Mouse (Mus musculus) hindbrain, embryonic 15.5 days (tissue): ENCODE data around the gene Safb. TPM values are rescaled to one million over a fixed set of nuclear protein-coding genes. Genes with fewer than 3 reads are reported as not detected.
A peak's percentile ranks its signal among the peaks of the same experiment; 100 is the strongest.

Experiments used
- ATAC-seq: fragments of 200-750 bp; cut with Nextera tagmentation; 2 replicates; pipeline ENCODE4 v1.8.0; 2017; ENCODE audit warnings: low read depth, moderate number of reproducible peaks, moderate TSS enrichment; ENCODE audit not compliant: low FRiP score
- H3K27ac ChIP-seq: fragments of 300-500 bp; sonication (generic); replicated peaks from 2 replicates; pipeline ENCODE4 v1.5.1; 2015; ENCODE audit warnings: mild to moderate bottlenecking, inconsistent platforms
- H3K27me3 ChIP-seq: fragments of 300-500 bp; sonication (generic); 2 replicates; pipeline ENCODE4 v1.6.1; 2015; ENCODE audit warnings: control low read depth, inconsistent platforms
- H3K36me3 ChIP-seq: fragments of 300-500 bp; sonication (generic); 2 replicates; pipeline ENCODE4 v1.6.1; 2015; ENCODE audit warnings: control low read depth, inconsistent platforms
- H3K4me1 ChIP-seq: fragments of 300-500 bp; sonication (generic); replicated peaks from 2 replicates; pipeline ENCODE4 v1.6.1; 2015; ENCODE audit warnings: control low read depth, inconsistent platforms
- H3K4me2 ChIP-seq: fragments of 300-500 bp; sonication (generic); 2 replicates; pipeline ENCODE4 v1.6.1; 2015; ENCODE audit warnings: moderate library complexity, mild to moderate bottlenecking, inconsistent platforms
- H3K4me3 ChIP-seq: fragments of 300-500 bp; sonication (generic); 2 replicates; pipeline ENCODE4 v1.5.1; 2015; ENCODE audit warnings: mild to moderate bottlenecking, inconsistent platforms
- H3K9ac ChIP-seq: fragments of 300-500 bp; sonication (generic); 2 replicates; pipeline ENCODE4 v1.6.1; 2015; ENCODE audit warnings: inconsistent platforms
- H3K9me3 ChIP-seq: fragments of 300-500 bp; sonication (generic); 2 replicates; pipeline ENCODE4 v1.6.1; 2016; ENCODE audit warnings: control low read depth, inconsistent platforms
- WGBS: fragments of 180-500 bp; shearing (Covaris S2); methylation state at CpG from one replicate; pipeline ENCODE4 v1.1.7; 2015; 5-methylcytosine and 5-hydroxymethylcytosine counted together
- polyA plus RNA-seq: library from polyadenylated mRNA; unstranded; fragments of >200 nt; fragmentation: Nextera tagmentation; extraction: Ambion mirVana; gene quantifications from 2 replicates; pipeline ENCODE4 v1.2.1, GENCODE M21; 2015

Safb gene
- polyA plus RNA-seq, 1 experiment from 2014 or later = 116 TPM

- Histone ChIP-seq H3K9ac (no peak overlapping the region), H3K27me3 (no peaks in the 10 kb centered on the region), H3K9me3 (no peaks in the 10 kb centered on the region), H3K4me2 (no peak overlapping the region), H3K27ac (no peak overlapping the region), H3K4me3 (no peak overlapping the region), H3K36me3 (no peaks in the 10 kb centered on the region), H3K4me1 (peaks cover 42% of the 10 kb centered on the region)
- WGBS = 59% methylated on average over 9 of the region's 9 CpGs
- ATAC-seq = no peak
These were observed 36.6 kb upstream of the Safb start for GRCm38 (mm10) chr17:56547846-56548604.

DNA sequence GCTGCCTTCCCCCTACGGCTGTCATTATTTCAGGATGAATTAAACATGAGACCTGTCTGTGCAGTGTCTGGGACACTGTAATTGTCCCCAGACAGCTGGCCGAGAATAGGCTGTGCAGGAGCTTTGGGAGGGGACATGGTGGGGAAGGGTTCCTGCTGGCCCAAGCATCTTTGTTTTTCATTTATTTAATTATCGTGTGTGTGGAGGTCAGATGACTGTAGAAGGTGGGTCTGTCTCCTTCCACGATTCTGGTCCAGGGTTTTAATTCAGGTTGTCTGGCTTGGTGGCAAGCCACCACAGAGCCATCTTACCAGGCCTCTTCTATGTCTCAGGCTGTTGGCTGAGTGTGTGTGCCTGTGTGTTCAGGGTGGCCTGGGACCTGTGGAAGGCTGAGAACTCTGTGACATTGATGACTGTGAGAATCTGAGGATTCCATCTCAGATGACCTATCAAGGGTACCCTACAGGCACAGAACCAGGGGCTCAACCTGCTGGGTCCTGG is 36.0 kb upstream of the Safb start:
- Histone ChIP-seq H3K9me3 (no peaks in the 10 kb centered on the region), H3K27me3 (no peaks in the 10 kb centered on the region), H3K36me3 (no peaks in the 10 kb centered on the region), H3K4me1 (peaks cover 40% of the 10 kb centered on the region), H3K9ac (no peak overlapping the region), H3K4me3 (no peak overlapping the region), H3K4me2 (no peak overlapping the region), H3K27ac (no peak overlapping the region)
- WGBS = 19% methylated on average over 4 of the region's 4 CpGs
- ATAC-seq = no peak

DNA sequence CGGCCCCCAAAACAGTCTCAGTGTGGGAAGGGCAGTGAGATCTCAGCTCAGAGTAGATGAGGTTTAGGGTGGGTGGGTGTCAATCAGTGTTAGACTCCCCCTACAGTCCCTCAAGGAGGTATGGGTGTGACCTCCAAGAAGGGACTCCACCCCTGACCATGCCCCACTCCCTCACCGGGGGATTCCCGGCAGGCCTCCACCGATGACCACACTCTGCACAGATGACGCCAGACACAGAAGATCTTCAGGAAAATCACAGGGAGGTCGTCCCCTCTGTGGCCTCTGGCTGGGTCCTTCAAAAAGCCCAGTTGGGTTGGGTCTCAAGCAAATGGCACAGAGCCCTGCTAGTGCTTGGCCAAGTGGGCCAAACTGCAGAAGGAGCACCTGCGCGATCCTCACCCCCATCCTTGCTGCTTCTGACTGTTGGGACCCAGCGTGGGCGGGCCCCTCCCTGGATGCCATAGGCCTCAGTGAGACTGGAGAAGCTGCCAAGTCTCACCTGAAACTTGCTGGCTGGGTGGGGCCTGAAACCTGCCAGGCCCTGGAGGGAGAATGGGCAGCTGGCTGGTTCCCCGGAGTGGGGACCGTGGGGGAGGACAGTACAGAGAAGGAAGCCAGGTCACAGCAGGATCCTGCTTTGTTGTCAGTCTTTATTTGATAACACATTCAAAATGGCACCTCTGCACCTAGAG is 33.7 kb upstream of the Safb start:
- Histone ChIP-seq H3K9me3 (no peaks in the 10 kb centered on the region), H3K4me3 (no peak overlapping the region), H3K27ac (peak overlapping the region; percentile 83), H3K4me1 (peaks cover 40% of the 10 kb centered on the region), H3K9ac (no peak overlapping the region), H3K27me3 (no peaks in the 10 kb centered on the region), H3K4me2 (no peak overlapping the region), H3K36me3 (no peaks in the 10 kb centered on the region)
- ATAC-seq = no peak
- 76% methylated on average over 12 of the region's 12 CpGs for WGBS

DNA sequence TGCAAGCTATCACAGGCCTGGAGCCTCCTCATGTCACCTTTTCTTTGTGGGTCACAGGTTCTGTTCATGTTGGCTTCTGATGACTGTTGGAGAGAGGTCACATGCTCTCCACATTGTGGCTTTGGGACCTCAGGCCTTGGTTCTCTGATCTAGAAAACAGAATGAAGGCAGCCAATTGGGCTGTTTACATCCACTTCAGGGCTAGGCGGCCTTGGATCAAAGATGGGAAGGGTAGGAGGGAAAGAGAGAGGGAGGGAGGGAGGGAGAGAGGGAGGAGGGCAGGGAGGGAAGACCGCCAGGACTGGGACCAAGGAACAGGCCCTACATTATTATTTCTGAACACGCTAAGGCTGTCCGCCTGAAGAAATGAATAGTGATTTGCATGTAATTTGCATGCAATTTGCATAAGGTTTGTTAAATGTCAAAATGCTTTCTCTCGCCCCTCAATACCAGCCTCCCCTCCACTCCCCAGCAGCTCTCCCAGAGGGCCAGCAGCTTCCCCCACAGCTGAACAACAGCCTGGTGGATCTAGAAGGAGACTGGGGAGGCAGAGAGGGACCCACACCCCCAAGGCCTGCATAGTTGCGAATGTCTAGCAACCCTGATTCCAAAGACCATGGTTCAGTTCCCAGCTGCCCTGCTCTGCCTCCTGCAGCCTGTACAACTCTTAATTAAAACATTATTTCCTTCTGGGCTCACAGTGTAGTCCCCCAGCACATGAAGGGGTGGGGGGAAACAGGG is 32.6 kb upstream of the Safb start:
- Histone ChIP-seq H3K9me3 (no peaks in the 10 kb centered on the region), H3K4me2 (no peak overlapping the region), H3K36me3 (no peaks in the 10 kb centered on the region), H3K4me3 (no peak overlapping the region), H3K4me1 (peaks cover 32% of the 10 kb centered on the region), H3K9ac (no peak overlapping the region), H3K27ac (peak overlapping the region; percentile 83), H3K27me3 (no peaks in the 10 kb centered on the region)
- peak; percentile 85 for ATAC-seq
- 36% methylated on average over 6 of the region's 6 CpGs for WGBS

GRCm38 (mm10) chr17:56552781-56553363 is 31.8 kb upstream of the Safb start:
- peak overlapping the region; percentile 83 for H3K27ac ChIP-seq
- WGBS = 54% methylated on average over 5 of the region's 5 CpGs
- no peak overlapping the region for H3K9ac ChIP-seq
- no peak for ATAC-seq
- H3K4me3 ChIP-seq = no peak overlapping the region
- no peak overlapping the region for H3K4me2 ChIP-seq
- peaks cover 26% of the 10 kb centered on the region for H3K4me1 ChIP-seq
- no peaks in the 10 kb centered on the region for H3K9me3 ChIP-seq
- no peaks in the 10 kb centered on the region for H3K27me3 ChIP-seq
- no peaks in the 10 kb centered on the region for H3K36me3 ChIP-seq

DNA sequence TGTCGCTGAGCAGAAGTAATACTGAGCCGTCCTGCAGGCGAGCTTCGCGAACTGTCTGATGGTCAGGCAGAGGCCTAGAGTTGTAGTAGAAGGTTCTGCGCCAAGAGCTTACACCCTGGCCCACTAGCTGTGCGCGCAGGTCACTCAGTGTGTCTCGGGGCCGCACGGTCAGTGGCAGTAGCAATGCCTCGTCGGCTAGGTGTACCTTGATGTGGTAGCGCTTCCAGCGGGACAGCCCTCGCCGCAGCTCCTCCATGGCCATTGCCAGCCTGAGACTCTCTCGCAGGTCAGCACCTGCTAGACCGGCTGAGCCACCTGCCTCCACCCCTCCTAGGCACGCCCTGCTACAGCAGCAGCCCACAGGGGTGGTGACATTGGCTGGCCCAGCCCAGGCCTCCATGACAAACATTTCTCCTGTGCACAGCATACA is 30.5 kb upstream of the Safb start, which contains the start of gene Gm20219:
Gene Gm20219, minus strand, starts transcription at position 266 of the 430 bp plus-strand sequence.
- H3K27me3 ChIP-seq = no peaks in the 10 kb centered on the region
- H3K9ac ChIP-seq = no peak within 1 kb of the TSS
- H3K4me2 ChIP-seq = no peak within 1 kb of the TSS
- no peaks in the 10 kb centered on the region for H3K9me3 ChIP-seq
- 85% methylated on average over 20 of the region's 20 CpGs for WGBS
- peaks cover 20% of the 10 kb centered on the region for H3K4me1 ChIP-seq
- H3K27ac ChIP-seq = peak within 1 kb of the TSS; percentile 83; the same call in 1 of the 2 replicates
- H3K4me3 ChIP-seq = no peak within 1 kb of the TSS
- no peak for ATAC-seq
- no peaks in the 10 kb centered on the region for H3K36me3 ChIP-seq

DNA sequence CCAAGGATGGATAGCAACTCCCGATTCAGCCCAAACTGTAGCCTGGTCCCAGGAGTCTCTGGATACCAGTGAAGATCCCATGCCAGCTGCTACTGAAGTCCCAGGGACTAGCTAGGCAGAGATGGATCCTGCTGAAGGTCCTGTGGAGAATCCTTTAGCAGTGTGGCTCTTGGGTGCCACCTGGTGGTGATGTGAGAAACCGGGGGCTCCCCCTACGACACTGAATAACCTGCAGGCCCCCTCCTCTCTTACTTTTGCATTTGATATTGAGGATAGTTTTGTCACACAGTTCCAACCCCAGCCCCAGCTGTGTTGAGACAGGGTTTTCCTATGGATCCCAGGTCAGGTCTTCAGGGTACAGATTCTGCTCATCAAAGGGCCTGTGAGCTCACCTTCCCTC is 26.2 kb upstream of the Safb start:
- peaks cover 21% of the 10 kb centered on the region for H3K36me3 ChIP-seq
- H3K4me2 ChIP-seq = no peak overlapping the region
- 10% methylated on average over 3 of the region's 3 CpGs for WGBS
- H3K27ac ChIP-seq = no peak overlapping the region
- H3K9me3 ChIP-seq = no peaks in the 10 kb centered on the region
- no peaks in the 10 kb centered on the region for H3K27me3 ChIP-seq
- ATAC-seq = peak; percentile 62
- no peak overlapping the region for H3K9ac ChIP-seq
- H3K4me3 ChIP-seq = no peak overlapping the region
- H3K4me1 ChIP-seq = no peaks in the 10 kb centered on the region

GRCm38 (mm10) chr17:56559386-56559785 is 25.2 kb upstream of the Safb start:
- Histone ChIP-seq H3K27ac (no peak overlapping the region), H3K9me3 (no peaks in the 10 kb centered on the region), H3K36me3 (peaks cover 30% of the 10 kb centered on the region), H3K4me2 (no peak overlapping the region), H3K27me3 (no peaks in the 10 kb centered on the region), H3K9ac (no peak overlapping the region), H3K4me1 (no peaks in the 10 kb centered on the region), H3K4me3 (no peak overlapping the region)
- ATAC-seq = no peak
- WGBS = 86% methylated on average over 3 of the region's 3 CpGs

DNA sequence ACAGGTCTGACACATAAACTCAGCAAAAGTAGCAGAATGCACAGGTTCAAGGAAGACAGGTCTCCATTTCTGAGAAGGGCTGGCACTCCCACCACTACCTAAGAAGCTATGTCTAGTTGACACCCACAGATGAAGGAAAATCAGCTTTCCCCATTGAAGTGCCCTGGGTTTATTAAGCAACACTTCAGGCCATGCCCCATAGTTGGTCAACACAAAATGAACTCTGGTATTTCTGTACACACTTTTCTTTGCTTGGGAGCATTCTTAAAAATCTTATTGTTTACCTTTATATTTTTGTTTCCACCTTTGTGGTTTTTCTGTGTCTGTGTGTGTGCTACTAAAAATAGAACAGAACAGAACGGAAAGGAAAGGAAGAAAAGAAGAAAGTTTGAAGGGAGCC is 24.5 kb upstream of the Safb start:
- no peak for ATAC-seq
- no peak overlapping the region for H3K9ac ChIP-seq
- 71% methylated on average over 1 of the region's 1 CpGs for WGBS

DNA sequence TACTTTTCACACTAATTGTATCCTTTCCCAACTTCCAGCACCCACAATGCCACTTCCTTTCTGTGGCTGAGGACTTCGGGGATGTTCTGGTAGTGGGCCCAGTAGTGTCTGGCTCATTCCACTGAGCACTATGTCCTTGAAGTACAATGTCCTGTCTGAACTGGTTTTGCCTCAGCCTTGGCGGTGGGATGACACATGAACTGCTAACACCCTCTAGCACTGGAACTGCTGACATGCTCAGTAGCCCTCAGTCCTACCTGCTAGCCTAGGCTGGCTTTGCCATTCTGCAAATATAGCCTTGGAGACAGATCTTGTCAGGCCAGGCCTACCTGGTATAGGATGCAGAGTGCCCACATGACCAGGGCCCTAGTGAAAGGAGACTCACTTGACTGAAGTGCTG is 22.8 kb upstream of the Safb start:
- Histone ChIP-seq H3K4me2 (no peak overlapping the region), H3K9ac (no peak overlapping the region), H3K4me3 (no peak overlapping the region), H3K27ac (no peak overlapping the region), H3K4me1 (no peaks in the 10 kb centered on the region), H3K36me3 (peaks cover 55% of the 10 kb centered on the region), H3K27me3 (no peaks in the 10 kb centered on the region), H3K9me3 (no peaks in the 10 kb centered on the region)
- no peak for ATAC-seq
- 97% methylated on average over 2 of the region's 2 CpGs for WGBS

More for the DNA sequence above, 24.5 kb upstream of the Safb start:
- H3K9me3 ChIP-seq = no peaks in the 10 kb centered on the region
- H3K36me3 ChIP-seq = peaks cover 38% of the 10 kb centered on the region
- H3K27ac ChIP-seq = no peak overlapping the region
- H3K4me2 ChIP-seq = no peak overlapping the region
- no peaks in the 10 kb centered on the region for H3K27me3 ChIP-seq
- H3K4me3 ChIP-seq = no peak overlapping the region
- no peaks in the 10 kb centered on the region for H3K4me1 ChIP-seq

- Histone ChIP-seq H3K4me1 (no peaks in the 10 kb centered on the region), H3K4me3 (no peak overlapping the region), H3K27me3 (no peaks in the 10 kb centered on the region), H3K4me2 (no peak overlapping the region), H3K9ac (no peak overlapping the region), H3K9me3 (no peaks in the 10 kb centered on the region), H3K36me3 (peaks cover 96% of the 10 kb centered on the region), H3K27ac (no peak overlapping the region)
- WGBS = 94% methylated on average over 29 of the region's 29 CpGs
- no peak for ATAC-seq
These were observed 18.3 kb upstream of the Safb start for GRCm38 (mm10) chr17:56566293-56566692.
